Mouse (Mus musculus) kidney, adult 2 months (tissue): Measurements from ENCODE around the gene Odf3. TPM values are rescaled to one million over a fixed set of nuclear protein-coding genes. Genes with fewer than 3 reads are reported as not detected.

Experiments used
- DNase-seq: peaks from one replicate; pipeline ENCODE4 v3.0.0; 2021
- H3K27ac ChIP-seq: fragments of 200-500 bp; 2 replicates; pipeline ENCODE4 v1.5.1; 2012; ENCODE audit warnings: low read depth, low read length, control low read depth, inconsistent platforms; ENCODE audit not compliant: insufficient read depth
- H3K27me3 ChIP-seq: fragments of 200-500 bp; replicated peaks from 2 replicates; pipeline ENCODE4 v1.6.1; 2012; ENCODE audit warnings: mild to moderate bottlenecking, moderate library complexity, low read length, inconsistent platforms; ENCODE audit not compliant: control insufficient read depth, insufficient read depth
- H3K36me3 ChIP-seq: fragments of 200-500 bp; 2 replicates; pipeline ENCODE4 v1.6.1; 2012; ENCODE audit warnings: mild to moderate bottlenecking, moderate library complexity, low read length, inconsistent platforms; ENCODE audit not compliant: control insufficient read depth, insufficient read depth
- H3K4me1 ChIP-seq: fragments of 200-500 bp; 2 replicates; pipeline ENCODE4 v1.6.1; 2011; ENCODE audit warnings: low read length; ENCODE audit not compliant: control insufficient read depth, insufficient read depth
- H3K4me3 ChIP-seq: fragments of 200-500 bp; 2 replicates; pipeline ENCODE4 v1.5.1; 2011; ENCODE audit warnings: mild to moderate bottlenecking, low read depth, low read length, control low read depth; ENCODE audit not compliant: insufficient read depth
- CTCF ChIP-seq: fragments of 200-500 bp; conservative IDR thresholded peaks from 2 replicates; pipeline ENCODE4 v1.5.1; 2011; ENCODE audit warnings: low read depth, mild to moderate bottlenecking, control low read depth, low read length, moderate library complexity, mixed read lengths; ENCODE audit not compliant: insufficient read depth, insufficient read length
- POLR2A ChIP-seq: fragments of 200-500 bp; IDR thresholded peaks from one replicate; pipeline ENCODE4 v1.6.1; 2011; ENCODE audit warnings: low read depth, low read length, control low read depth
- WGBS: fragments of 180-500 bp; shearing (Covaris S2); methylation state at CpG from one replicate; pipeline ENCODE4 v1.1.7; 2018; 5-methylcytosine and 5-hydroxymethylcytosine counted together
- polyA plus RNA-seq: library from polyadenylated mRNA; depleted of rRNA; stranded (reverse); fragments of >200 nt; gene quantifications from 2 replicates; pipeline ENCODE4 v1.2.3, GENCODE M21; 2012; rRNA removed

Gene Odf3
- polyA plus RNA-seq, result 0.06 and 0.27 TPM in 2 replicates

DNA sequence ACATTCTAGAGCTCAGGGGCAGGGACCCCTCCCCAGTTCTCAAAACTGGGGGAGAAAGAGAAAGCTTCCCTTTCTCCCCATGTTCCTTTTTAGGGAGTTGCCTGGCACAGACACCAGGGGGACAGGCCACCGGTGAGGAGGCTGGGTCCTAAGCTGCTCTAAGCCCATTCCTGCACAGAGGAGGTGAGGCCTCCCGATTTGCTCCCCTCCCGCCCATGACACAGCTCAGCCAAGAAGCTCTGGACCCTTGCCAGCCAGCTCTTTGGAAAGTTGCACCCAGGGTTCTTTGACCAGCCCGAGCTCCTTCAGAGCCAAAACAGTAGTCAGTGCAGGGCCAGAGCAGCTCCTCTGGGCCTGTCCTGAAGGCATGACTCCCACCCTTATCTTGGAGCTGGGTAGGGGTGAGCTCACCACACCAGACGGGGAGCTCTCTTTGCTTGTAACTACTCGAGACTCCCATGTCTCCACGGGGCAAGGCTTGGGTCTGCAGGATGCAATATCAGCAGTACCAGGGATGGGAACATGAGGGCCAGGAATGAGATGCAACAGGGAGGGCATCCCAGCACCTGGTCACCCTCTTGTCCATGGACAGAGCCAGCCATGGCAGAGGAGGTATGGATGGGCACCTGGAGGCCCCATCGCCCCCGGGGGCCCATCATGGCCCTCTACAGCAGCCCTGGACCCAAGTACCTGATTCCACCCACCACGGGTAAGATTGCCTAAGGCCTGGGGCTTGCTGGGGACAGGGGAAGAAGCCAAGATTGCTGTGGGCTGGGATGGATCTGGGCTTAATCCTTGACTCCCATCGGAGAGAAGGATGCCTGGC is at the start of gene Odf3:
Gene Odf3 (plus strand): TSS at position 51 of the 826 bp plus-strand sequence.
- TF ChIP-seq CTCF, result no peak
- no peak for TF ChIP-seq POLR2A
- Histone ChIP-seq H3K4me1 (no peaks in the 10 kb centered on the region), H3K36me3 (no peaks in the 10 kb centered on the region), H3K4me3 (no peak within 1 kb of the TSS), H3K27me3 (no peaks in the 10 kb centered on the region), H3K27ac (no peak within 1 kb of the TSS)
- WGBS, result 56% methylated on average over 11 of the region's 11 CpGs
- peak; percentile 78 for DNase-seq

DNA sequence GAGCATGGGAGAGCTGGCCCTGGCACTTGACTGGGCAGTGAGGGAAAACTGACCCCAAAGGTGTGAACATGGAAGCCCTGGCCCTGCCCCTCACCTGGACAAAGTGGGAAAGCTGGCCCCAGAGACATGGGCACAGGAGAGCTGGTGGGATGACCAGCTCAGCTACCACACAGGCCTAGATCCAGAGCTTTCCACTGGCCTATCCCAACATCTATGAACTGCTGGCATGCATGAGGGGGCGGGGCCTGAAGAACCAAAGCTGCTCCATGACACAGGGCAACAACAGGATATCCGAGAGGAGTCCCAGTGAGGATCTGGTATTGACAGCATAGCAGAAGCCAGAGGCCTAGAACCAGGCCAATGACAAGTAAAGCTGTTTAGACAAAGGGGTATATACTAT is 49.4 kb upstream of the Odf3 start:
- no peak for DNase-seq
- 76% methylated on average over 2 of the region's 2 CpGs for WGBS
- H3K27ac ChIP-seq, result no peak overlapping the region
- TF ChIP-seq CTCF, result no peak
- TF ChIP-seq POLR2A, result no peak
- no peak overlapping the region for H3K4me3 ChIP-seq
- no peaks in the 10 kb centered on the region for H3K36me3 ChIP-seq
- H3K4me1 ChIP-seq, result peaks cover 5% of the 10 kb centered on the region; the same call in 1 of the 2 replicates
- H3K27me3 ChIP-seq, result no peaks in the 10 kb centered on the region

DNA sequence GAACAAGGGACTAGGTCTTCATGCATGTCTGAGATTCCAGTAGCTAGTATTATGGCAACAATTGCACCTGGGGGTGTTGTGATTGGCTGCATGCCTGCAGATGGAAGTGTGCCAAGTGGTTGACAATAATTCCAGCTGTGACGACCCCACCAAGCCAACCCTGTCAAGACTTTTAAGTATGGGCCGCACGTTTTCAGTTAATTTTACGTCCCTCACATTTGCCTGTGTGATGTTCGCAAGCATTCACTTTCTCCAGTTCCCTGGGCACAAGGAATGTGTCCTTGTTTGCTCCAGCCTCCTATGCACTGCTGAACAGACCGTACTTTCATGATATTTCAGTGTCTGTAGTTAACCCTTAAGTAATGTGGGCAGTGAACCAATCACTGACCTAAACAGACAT is 45.0 kb upstream of the Odf3 start:
- Histone ChIP-seq H3K27me3 (no peaks in the 10 kb centered on the region), H3K4me3 (no peak overlapping the region), H3K36me3 (no peaks in the 10 kb centered on the region), H3K27ac (0 out of 2 replicates have a peak overlapping the region, but pooled peaks have one; percentile 13), H3K4me1 (peaks cover 5% of the 10 kb centered on the region; the same call in 1 of the 2 replicates)
- TF ChIP-seq POLR2A, result no peak
- TF ChIP-seq CTCF, result no peak
- DNase-seq, result peak; percentile 70
- WGBS, result 14% methylated on average over 6 of the region's 6 CpGs

DNA sequence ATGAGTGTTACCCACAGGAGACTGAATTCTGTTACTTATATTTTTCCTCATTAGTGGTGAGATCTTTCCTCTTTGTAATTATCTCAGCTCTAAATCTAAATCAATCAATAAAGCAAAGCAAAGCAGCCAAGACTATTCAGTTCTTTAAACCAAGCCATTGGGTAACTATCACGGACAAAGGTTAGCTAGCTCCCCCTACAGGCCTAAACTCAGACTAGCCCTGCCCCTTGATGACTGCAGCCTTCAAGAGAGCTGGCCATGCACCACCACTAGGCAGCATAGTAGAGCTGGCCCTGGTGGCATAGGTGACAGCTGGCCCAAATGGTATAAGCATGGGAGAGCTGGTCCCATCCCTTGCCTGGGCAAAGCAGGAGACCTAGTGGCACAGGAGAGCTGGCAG is 41.9 kb upstream of the Odf3 start:
- WGBS, result 10% methylated on average over 1 of the region's 1 CpGs
- Histone ChIP-seq H3K4me1 (peaks cover 5% of the 10 kb centered on the region; the same call in 1 of the 2 replicates), H3K36me3 (no peaks in the 10 kb centered on the region), H3K27me3 (no peaks in the 10 kb centered on the region), H3K4me3 (no peak overlapping the region), H3K27ac (no peak overlapping the region)
- peak; percentile 84 for DNase-seq
- peak; percentile 97 for TF ChIP-seq CTCF
- no peak for TF ChIP-seq POLR2A

DNA sequence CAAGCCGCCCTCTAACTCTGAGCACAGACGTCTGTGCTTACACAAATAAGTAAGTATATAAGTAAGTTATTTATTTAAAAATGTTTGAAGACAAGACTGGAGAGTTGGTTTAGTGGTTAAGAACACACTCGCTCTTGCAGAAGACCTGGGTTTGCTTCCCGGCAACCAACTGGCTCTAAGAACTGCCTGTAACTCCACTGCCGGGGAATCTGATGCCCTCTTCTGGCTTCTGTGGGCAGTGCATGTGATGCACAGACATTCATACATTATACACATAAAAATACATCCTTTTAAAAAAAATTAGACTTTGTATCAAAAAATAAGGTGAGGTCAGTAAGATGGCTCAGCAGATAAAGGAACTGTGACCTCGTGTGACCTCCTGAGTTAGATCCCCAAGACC is 37.1 kb upstream of the Odf3 start:
- H3K4me1 ChIP-seq, result no peaks in the 10 kb centered on the region
- H3K27me3 ChIP-seq, result no peaks in the 10 kb centered on the region
- WGBS, result 83% methylated on average over 6 of the region's 6 CpGs
- no peak for DNase-seq
- no peak overlapping the region for H3K4me3 ChIP-seq
- no peak overlapping the region for H3K27ac ChIP-seq
- no peak for TF ChIP-seq POLR2A
- peak; percentile 32 for TF ChIP-seq CTCF
- H3K36me3 ChIP-seq, result peaks cover 2% of the 10 kb centered on the region; the same call in 1 of the 2 replicates

DNA sequence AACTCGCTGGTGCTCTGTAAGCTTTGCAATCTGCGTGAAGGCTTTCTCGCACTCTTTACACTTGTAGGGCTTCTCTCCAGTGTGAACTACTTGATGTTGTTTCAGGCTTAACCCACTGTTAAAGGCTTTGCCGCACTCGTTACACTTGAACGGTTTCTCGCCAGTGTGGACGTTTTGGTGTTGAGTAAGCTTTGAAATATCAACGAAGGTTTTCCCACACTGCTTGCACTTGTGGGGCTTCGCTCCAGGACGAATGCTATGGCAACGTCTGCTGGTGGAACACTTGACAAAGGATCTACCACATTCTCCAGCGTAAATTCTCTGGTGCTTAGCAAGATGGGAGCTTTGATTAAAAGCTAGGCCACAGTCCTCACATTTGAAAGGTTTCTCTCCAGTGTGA is 35.9 kb upstream of the Odf3 start:
- WGBS, result 69% methylated on average over 13 of the region's 13 CpGs
- TF ChIP-seq POLR2A (no peak), CTCF (no peak)
- Histone ChIP-seq H3K27me3 (no peaks in the 10 kb centered on the region), H3K36me3 (peaks cover 2% of the 10 kb centered on the region; the same call in 1 of the 2 replicates), H3K4me1 (no peaks in the 10 kb centered on the region), H3K27ac (no peak overlapping the region), H3K4me3 (no peak overlapping the region)
- DNase-seq, result no peak

DNA sequence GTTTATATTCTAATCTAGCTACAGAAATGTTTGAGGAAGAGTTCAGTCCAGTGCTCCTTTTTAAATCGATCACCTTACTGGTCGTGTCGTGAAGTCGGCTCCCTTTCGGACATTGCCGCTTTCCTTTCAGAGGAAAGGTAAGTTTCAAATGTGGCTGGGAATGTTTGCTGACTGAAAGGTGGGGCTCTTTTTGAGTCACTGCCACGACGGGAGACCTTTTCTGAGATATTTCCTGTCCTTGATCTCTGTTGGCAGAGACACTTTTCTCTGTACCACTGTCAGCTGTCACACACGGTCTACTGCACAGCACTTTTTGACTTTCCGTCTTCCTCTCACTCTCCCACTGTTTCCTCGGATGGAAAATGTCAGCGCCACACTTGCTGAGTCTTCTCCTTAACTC is 34.8 kb upstream of the Odf3 start:
- TF ChIP-seq CTCF, result no peak
- 85% methylated on average over 12 of the region's 12 CpGs for WGBS
- Histone ChIP-seq H3K4me3 (no peak overlapping the region), H3K27me3 (no peaks in the 10 kb centered on the region), H3K36me3 (peaks cover 2% of the 10 kb centered on the region; the same call in 1 of the 2 replicates), H3K27ac (no peak overlapping the region), H3K4me1 (no peaks in the 10 kb centered on the region)
- no peak for DNase-seq
